Mouse (Mus musculus) small intestine, adult 2 months (tissue): Measurements from ENCODE around the gene Spag4.

Experiments used
- CTCF ChIP-seq: fragments of 200-500 bp; IDR thresholded peaks from 2 replicates; pipeline ENCODE4 v1.5.1; 2012; ENCODE audit warnings: low read depth, mild to moderate bottlenecking, control low read depth, inconsistent platforms, low read length, moderate library complexity, mixed read lengths; ENCODE audit not compliant: insufficient replicate concordance, insufficient read length; ENCODE audit errors: extremely low read depth
- POLR2A ChIP-seq: fragments of 200-500 bp; IDR thresholded peaks from 2 replicates; pipeline ENCODE4 v1.6.1; 2012; ENCODE audit warnings: low read depth, mild to moderate bottlenecking, control low read depth, inconsistent platforms, low read length, moderate library complexity

- TF ChIP-seq POLR2A, result no peak
- TF ChIP-seq CTCF, result no peak
Observed at GRCm38 (mm10) chr2:156073725-156074124, 8.8 kb downstream of the Spag4 start.
